Mouse (Mus musculus) lung, adult 2 months (tissue): ENCODE data around the gene Git1.

Source experiments
- CTCF ChIP-seq: fragments of 200-500 bp; IDR thresholded peaks from 2 replicates; pipeline ENCODE4 v1.5.1; 2011; ENCODE audit warnings: mild to moderate bottlenecking, low read length, control low read depth; ENCODE audit not compliant: insufficient read depth
- POLR2A ChIP-seq: fragments of 200-500 bp; IDR thresholded peaks from 2 replicates; pipeline ENCODE4 v1.6.1; 2011; ENCODE audit warnings: low read depth, mild to moderate bottlenecking, control low read depth, low read length, borderline replicate concordance; ENCODE audit errors: extremely low read depth

DNA sequence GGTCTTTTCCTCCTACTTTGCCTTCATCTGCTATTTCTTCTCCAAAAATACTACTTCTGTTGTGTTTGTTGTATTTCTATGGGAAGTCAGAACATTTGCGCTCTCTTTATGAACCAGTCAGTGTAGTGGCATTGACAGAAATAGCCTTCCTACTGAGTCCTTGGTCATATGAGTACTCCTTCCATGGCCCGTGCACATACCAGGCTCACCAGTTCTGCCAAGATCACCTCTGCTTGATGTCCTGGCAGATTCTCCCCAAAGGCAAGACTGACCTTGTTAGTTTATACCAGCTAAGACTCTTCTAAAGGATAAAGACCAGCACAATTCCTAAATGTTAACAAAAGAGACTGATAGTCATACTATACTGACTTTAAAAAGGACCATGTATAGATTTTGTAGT lies 41.7 kb upstream of the Git1 start:
- TF ChIP-seq CTCF (no peak), POLR2A (no peak)
